Mouse (Mus musculus) frontal cortex, adult (tissue): ENCODE results near the gene Malrd1.

ENCODE experiments used
- ATAC-seq: cut with Nextera tagmentation; 2 replicates; pipeline ENCODE4 v1.9.2; 2017; ENCODE audit warnings: mild to moderate bottlenecking, moderate library complexity, mixed read lengths; ENCODE audit not compliant: low TSS enrichment

The Malrd1 gene

GRCm38 (mm10) chr2:16031559-16031958, 505.3 kb downstream of the Malrd1 start:
- no peak for ATAC-seq

GRCm38 (mm10) chr2:16032804-16033203, 506.5 kb downstream of the Malrd1 start:
- ATAC-seq = no peak

GRCm38 (mm10) chr2:16110696-16111095, 584.4 kb downstream of the Malrd1 start:
- ATAC-seq = no peak

- no peak for ATAC-seq
Measured at GRCm38 (mm10) chr2:16113333-16113732, 587.1 kb downstream of the Malrd1 start.

- ATAC-seq = peak; percentile 52; the same call in 1 of the 2 replicates
Measured at GRCm38 (mm10) chr2:16147999-16148398, 621.7 kb downstream of the Malrd1 start.

GRCm38 (mm10) chr2:16152623-16153022, 626.3 kb downstream of the Malrd1 start:
- ATAC-seq = no peak

GRCm38 (mm10) chr2:16163246-16163989, 637.1 kb downstream of the Malrd1 start:
- ATAC-seq = peak; percentile 99

- no peak for ATAC-seq
Measured at GRCm38 (mm10) chr2:16168611-16169010, 642.3 kb downstream of the Malrd1 start.

- no peak for ATAC-seq
Measured at GRCm38 (mm10) chr2:16172086-16172485, 645.8 kb downstream of the Malrd1 start.

GRCm38 (mm10) chr2:16173355-16173754, 647.1 kb downstream of the Malrd1 start:
- no peak for ATAC-seq

GRCm38 (mm10) chr2:16182140-16182539, 655.9 kb downstream of the Malrd1 start:
- ATAC-seq = peak; percentile 91

GRCm38 (mm10) chr2:16183158-16183557, 656.9 kb downstream of the Malrd1 start:
- no peak for ATAC-seq

GRCm38 (mm10) chr2:16210016-16210415, 683.7 kb downstream of the Malrd1 start:
- no peak for ATAC-seq

- no peak for ATAC-seq
Measured at GRCm38 (mm10) chr2:16212752-16213151, 686.5 kb downstream of the Malrd1 start.

- no peak for ATAC-seq
Measured at GRCm38 (mm10) chr2:16214111-16214510, 687.8 kb downstream of the Malrd1 start.

GRCm38 (mm10) chr2:16228187-16228832, 702.0 kb downstream of the Malrd1 start:
- peak; percentile 99 for ATAC-seq

GRCm38 (mm10) chr2:16240861-16241260, 714.6 kb downstream of the Malrd1 start:
- ATAC-seq = no peak

- no peak for ATAC-seq
Measured at GRCm38 (mm10) chr2:16243097-16243496, 716.8 kb downstream of the Malrd1 start.

- ATAC-seq = no peak
Measured at GRCm38 (mm10) chr2:16248861-16249260, 722.6 kb downstream of the Malrd1 start.

- ATAC-seq = no peak
Measured at GRCm38 (mm10) chr2:16252274-16252673, 726.0 kb downstream of the Malrd1 start.
